Mouse (Mus musculus): Measurements from ENCODE around the gene Tmem52b.

The Tmem52b gene

GRCm38 (mm10) chr6:129532942-129533860, 20.8 kb downstream of the Tmem52b start, which contains the start of gene Gabarapl1:
TSS of gene Gabarapl1 (plus strand) at chr6:129533160.
- peak; percentile 91 for DNase-seq

DNA sequence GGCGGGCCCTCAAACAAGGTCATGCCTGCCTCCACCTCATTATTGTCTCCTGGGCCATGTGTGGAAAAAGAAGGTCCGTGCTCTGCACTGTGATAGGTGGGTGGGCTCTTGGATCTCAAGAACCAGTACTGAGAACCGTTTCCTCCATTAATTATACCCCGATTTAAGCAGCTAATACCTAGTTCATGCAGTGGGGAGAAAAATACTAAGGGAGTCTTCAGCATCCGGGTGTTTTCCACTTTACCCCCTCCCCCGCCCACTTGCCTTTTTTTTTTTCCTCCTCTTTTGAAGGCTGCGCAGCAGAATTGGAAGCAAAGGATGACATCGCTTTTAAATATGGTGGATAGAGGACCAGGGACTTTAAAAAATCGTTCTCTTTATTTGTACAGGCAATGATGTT, 21.7 kb downstream of the Tmem52b start:
- peak; percentile 50 to 60 for DNase-seq

GRCm38 (mm10) chr6:129534627-129535190, 22.4 kb downstream of the Tmem52b start:
- peak in 1 of 2 experiments; percentile 5 for DNase-seq

DNA sequence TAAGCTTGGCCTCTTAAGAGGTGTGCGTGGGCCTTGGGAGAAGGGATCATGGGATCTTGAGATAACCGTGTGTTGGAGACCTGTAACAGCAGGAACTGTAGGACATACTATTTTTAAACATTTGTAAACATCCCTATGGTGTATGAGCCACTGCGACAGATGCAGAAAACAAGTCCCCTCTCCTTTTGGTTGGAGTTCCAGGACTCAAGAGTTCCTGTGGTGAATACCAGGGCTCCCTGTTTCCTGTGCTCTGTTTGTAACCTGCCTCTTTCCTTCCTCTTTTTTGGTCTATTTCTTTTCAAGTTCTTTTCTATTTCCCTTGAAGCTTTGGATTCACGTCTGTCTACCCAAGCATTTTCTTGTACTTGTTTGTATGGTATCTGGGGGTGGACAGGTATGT, 23.4 kb downstream of the Tmem52b start:
- no peak for DNase-seq

DNA sequence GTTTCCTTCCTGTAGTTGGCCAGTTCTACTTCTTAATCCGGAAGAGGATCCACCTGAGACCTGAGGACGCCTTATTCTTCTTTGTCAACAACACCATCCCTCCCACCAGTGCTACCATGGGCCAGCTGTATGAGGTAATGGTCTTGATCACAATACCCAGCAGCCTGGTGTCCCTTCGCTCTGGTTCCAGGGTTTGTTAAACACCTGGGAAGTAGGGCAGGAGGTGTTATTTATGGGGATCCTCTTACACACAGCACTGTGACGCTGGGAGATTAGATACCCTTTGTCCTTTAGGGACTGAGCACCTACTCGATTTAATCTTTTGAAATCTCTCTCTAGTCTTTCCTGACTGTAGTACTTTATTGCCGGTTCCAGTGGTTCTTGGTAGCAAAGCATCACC, 26.2 kb downstream of the Tmem52b start:
- DNase-seq: no peak

GRCm38 (mm10) chr6:129541931-129542330, 29.6 kb downstream of the Tmem52b start:
- DNase-seq: peak; percentile 40 to 43

DNA sequence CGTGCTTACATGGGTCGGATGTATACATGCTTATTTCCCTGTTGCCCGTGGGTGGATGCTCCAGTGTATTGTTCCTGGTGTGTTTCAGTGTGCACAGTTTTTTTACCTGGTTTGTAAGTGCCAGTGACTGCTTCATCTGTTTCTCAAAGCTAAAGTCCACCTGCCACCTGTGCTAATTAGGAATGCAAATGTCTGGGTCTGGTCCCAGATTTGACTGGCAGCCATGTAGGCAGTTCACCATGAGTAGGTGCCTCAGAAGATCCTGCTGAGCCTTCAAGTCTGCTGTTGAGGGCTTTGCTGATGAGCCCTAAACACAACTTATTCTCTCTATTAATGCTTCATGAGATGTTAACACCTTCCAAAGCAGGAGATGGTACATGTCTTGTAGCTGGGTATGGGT, 30.2 kb downstream of the Tmem52b start:
- DNase-seq: peak; percentile 6 to 15

GRCm38 (mm10) chr6:129543709-129544606, 31.6 kb downstream of the Tmem52b start:
- peak; percentile 82 to 87 for DNase-seq

- DNase-seq: no peak
Measured at GRCm38 (mm10) chr6:129547277-129547676, 34.9 kb downstream of the Tmem52b start.

GRCm38 (mm10) chr6:129548009-129548408, 35.7 kb downstream of the Tmem52b start:
- DNase-seq: no peak

DNA sequence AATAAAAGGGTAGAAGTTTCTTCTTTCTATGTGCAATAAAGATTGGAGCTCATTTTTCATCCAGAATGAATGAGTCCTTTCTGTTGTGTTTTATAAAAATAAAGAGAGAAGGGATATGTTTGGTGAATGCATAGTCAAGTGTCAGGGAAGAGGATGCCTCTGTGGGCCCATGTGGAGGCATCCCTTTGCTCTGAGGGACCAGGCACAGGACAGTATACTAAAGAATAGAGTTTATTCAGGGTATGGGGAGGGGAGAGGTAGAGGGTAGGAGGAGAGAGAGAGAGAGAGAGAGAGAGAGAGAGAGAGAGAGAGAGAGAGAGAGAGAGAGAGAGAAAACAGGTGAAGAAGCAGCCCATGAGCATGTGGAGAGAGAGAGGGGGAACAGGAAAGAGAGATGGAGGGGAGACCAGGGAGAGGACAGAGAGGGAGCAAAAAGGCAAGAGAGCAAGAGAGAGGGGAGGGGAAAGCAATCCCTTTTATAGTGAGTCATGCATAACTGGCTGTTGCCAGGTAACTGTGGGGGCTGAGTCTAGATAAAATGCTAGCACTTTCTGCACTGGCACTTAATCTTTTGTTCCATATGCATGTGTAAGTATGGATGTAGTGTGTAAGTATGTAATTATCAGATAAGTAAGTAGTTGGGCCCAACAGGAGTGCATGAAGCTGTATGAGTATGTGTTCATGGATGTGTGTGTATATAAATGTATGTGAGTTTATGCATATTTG, 45.1 kb downstream of the Tmem52b start:
- DNase-seq: no peak

- DNase-seq: peak; percentile 86 to 87
Measured at GRCm38 (mm10) chr6:129558946-129559640, 46.7 kb downstream of the Tmem52b start.

DNA sequence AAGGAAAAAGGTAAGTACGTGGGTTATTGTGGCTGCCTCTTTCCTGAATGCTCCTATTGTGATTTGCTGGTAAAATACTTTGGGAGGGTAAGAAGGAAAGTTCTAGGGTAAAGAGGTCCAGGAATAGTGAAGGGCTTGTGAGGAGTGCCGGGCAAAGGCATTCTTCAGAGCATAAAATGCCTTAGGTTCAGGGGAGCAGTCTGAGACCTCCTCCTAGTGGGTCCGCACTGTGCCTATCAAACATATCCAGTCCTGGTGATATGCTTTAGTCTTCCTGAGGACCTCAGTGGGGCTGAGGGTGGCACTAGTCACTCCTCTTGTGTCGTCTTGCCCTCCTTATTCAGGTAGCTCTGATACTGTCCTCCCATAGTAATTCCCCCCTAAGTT, 47.3 kb downstream of the Tmem52b start:
- no peak for DNase-seq

DNA sequence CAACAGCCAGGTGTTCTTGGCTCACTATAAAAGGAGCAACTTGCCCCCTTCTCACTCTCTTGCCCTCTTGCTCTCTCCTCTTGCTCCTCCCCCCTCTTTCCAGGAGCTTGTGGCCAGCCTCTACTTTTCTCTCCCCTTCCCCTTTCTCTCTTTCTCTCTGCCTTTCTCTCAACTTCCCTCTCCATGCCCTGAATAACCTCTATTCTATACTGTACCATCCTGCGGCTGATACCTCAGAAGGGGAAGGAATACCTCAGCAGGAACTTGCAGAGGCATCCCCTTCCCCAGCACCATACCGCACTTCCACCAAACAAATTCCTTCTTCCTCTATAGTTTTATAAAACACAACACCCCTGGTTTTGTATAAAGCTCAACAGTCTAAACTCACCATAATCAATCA, 52.9 kb downstream of the Tmem52b start:
- DNase-seq: no peak

All from cerebellum, postnatal 10 days (tissue).